Mouse (Mus musculus) layer of hippocampus, postnatal 36 days (tissue): ENCODE measurements around the gene Myrf. TPM values are rescaled to one million over a fixed set of nuclear protein-coding genes. Genes with fewer than 3 reads are reported as not detected.
"Not testable (repeated sequence)": the region's sequence is repeated elsewhere in the genome, so short reads cannot be mapped to it uniquely, and the experiment has no call there.

Experiments used
- DNase-seq, 2 experiments: peaks; one replicate each; pipeline ENCODE4 v3.0.0; 2022
- microRNA-seq, 2 experiments: library from miRNA; unstranded; fragments of <30 nt; microRNA quantifications; one replicate each; pipeline ENCODE4 v1.2.0; 2021
- total RNA-seq, 2 experiments: library from RNA; stranded (reverse); gene quantifications; 2 replicates each; pipeline ENCODE4 v1.2.3; 2021

Myrf gene
- total RNA-seq, 2 experiments from 2014 or later = 27.5 to 30.5 TPM

- no peak for DNase-seq
Measured at GRCm38 (mm10) chr19:10176477-10176876, 64.1 kb downstream of the Myrf start.

GRCm38 (mm10) chr19:10174956-10175355, 65.6 kb downstream of the Myrf start:
- DNase-seq = no peak

- DNase-seq = no peak
Measured at GRCm38 (mm10) chr19:10173844-10174539, 66.6 kb downstream of the Myrf start.

- DNase-seq = no peak
Measured at GRCm38 (mm10) chr19:10173116-10173718, 67.3 kb downstream of the Myrf start.

GRCm38 (mm10) chr19:10171846-10172245, 68.7 kb downstream of the Myrf start:
- DNase-seq = no peak

- DNase-seq = no peak
Measured at GRCm38 (mm10) chr19:10171359-10171758, 69.2 kb downstream of the Myrf start.

- DNase-seq = no peak
Measured at GRCm38 (mm10) chr19:10170466-10170865, 70.1 kb downstream of the Myrf start.

GRCm38 (mm10) chr19:10169692-10170330, 70.7 kb downstream of the Myrf start:
- not testable (repeated sequence) for DNase-seq

GRCm38 (mm10) chr19:10169179-10169578, 71.4 kb downstream of the Myrf start:
- no peak for DNase-seq

- DNase-seq = no peak
Measured at GRCm38 (mm10) chr19:10168441-10168840, 72.1 kb downstream of the Myrf start.

- DNase-seq = no peak
Measured at GRCm38 (mm10) chr19:10167951-10168350, 72.6 kb downstream of the Myrf start.

- no peak for DNase-seq
Measured at GRCm38 (mm10) chr19:10167112-10167511, 73.4 kb downstream of the Myrf start.

GRCm38 (mm10) chr19:10165928-10166327, 74.6 kb downstream of the Myrf start:
- DNase-seq = not testable (repeated sequence)

GRCm38 (mm10) chr19:10163896-10164295, 76.7 kb downstream of the Myrf start:
- no peak for DNase-seq

Small RNA genes within 50 kb of the gene (microRNA-seq; reads per million reads assigned to microRNA genes)
- 0.60 to 1.5 reads per million in 2 experiments for gene Mir6993

Other genes starting within 250 kb of the Myrf start
- gene Best1, start 239.1 kb downstream of the Myrf start, total RNA-seq = under 1 TPM; 0.52 to 0.58 TPM
- gene Rab3il1, start 239.1 kb downstream of the Myrf start, total RNA-seq = 10 to 100 TPM in 1 of 2 experiments, 1 to 10 TPM in 1; 8.9 to 10.4 TPM
- 10 to 100 TPM; 24.3 to 24.5 TPM for gene Fads3, start 199.2 kb downstream of the Myrf start, total RNA-seq
- gene Fads2, start 139.0 kb downstream of the Myrf start, total RNA-seq = 100 to 1,000 TPM; 151 to 155 TPM
- gene Fads1, start 57.9 kb downstream of the Myrf start, total RNA-seq = 100 to 1,000 TPM; 180 to 187 TPM
- 10 to 100 TPM; 78.7 to 80.1 TPM for gene Tmem258, start 36.7 kb downstream of the Myrf start, total RNA-seq
- gene Fen1, start 36.6 kb downstream of the Myrf start, total RNA-seq = 10 to 100 TPM in 1 of 2 experiments, 1 to 10 TPM in 1; 8.8 to 10.1 TPM
- 100 to 1,000 TPM; 122 to 123 TPM for gene Dagla, start 64.1 kb upstream of the Myrf start, total RNA-seq
- 100 to 1,000 TPM; 301 to 303 TPM for gene Syt7, start 148.3 kb upstream of the Myrf start, total RNA-seq
- 10 to 100 TPM; 78.7 to 89.3 TPM for gene Lrrc10b, start 216.7 kb upstream of the Myrf start, total RNA-seq
- gene Ppp1r32, start 242.2 kb upstream of the Myrf start, total RNA-seq = 1 to 10 TPM; 1.5 to 1.8 TPM